Mouse (Mus musculus) cortical plate, adult 2 months (tissue): ENCODE results near the gene Get4.

ENCODE experiments used
- CTCF ChIP-seq: fragments of 200-500 bp; IDR thresholded peaks from 2 replicates; pipeline ENCODE4 v1.5.1; 2011; ENCODE audit warnings: mild to moderate bottlenecking, control low read depth, low read length; ENCODE audit not compliant: insufficient read depth; ENCODE audit errors: extremely low read depth
- POLR2A ChIP-seq: fragments of 200-500 bp; IDR thresholded peaks from 2 replicates; pipeline ENCODE4 v1.6.1; 2011; ENCODE audit warnings: mild to moderate bottlenecking, low read length, control low read depth; ENCODE audit not compliant: insufficient read depth; ENCODE audit errors: extremely low read depth

DNA sequence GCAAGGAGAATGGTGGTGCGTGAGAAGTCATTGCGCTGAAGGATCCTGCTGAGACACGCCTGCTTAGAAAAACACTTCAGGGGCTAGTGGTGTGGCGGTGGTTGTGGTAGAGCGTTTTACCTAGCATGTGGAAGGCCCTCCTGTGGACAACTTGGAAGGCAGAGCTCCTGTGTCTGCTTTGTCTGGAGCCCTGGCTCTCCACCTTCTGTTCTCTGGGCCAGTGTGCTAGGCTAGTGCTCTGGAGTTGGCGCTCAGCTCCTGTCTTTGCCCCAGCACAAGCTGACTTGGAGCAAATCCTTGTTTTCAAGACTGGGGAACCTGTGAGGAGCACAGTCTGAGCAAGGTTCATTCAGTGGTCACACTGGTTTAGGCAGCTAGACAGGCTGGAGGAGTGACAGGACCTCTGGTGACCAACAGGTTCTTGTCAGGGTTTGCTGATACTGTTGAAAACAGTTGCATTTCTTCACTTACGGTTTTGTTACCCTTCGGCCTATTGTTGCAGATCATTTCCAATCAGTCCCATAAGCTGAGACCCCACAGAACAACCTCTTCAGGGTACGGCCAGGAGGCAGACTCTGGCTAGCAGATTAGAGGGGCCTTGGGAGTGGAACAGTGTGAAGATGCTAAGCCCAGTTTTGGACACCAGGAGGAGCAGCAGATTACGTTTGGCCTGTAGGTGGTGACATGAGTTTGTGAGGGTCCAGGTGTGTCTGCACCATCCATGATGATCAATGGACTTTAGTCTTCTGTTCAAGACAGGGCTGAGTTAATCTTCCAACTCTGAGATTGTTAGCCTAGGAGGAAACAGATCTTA is 43.0 kb upstream of the Get4 start:
- TF ChIP-seq CTCF = peak; percentile 25
- TF ChIP-seq POLR2A = no peak
